Mouse (Mus musculus): Measurements from ENCODE around the gene Tomm70a. TPM values are rescaled to one million over a fixed set of nuclear protein-coding genes. Genes with fewer than 3 reads are reported as not detected.
A peak's percentile ranks its signal among the peaks of the same experiment; 100 is the strongest.

Gene Tomm70a
- total RNA-seq, 2 experiments from 2014 or later = 30.4 to 33.1 TPM

DNA sequence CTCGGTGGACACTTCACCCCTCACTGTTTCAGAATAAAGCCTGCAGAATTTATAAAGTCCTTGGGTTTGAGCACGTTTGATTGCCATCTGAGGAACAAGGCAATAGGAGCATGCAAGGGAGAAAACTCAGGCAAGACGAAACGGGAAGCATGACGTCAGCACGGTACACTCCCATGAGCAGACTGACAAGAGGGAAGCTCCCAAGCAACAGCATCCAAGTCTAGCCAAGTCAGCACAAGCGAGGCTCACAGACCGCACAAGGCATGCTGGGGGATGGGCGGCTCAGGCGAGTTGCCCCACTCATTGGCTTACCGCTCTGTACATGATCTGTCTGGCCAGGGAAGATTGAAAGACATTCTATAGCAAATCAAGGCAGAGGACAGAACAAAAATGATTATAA, 59.7 kb downstream of the Tomm70a start:
- DNase-seq = peak in 1 of 2 experiments; percentile 20
- intact Hi-C loops (cut with DNase I) = no loop called here

- DNase-seq = no peak
- intact Hi-C loops (cut with DNase I) = no loop called here
These were observed 60.5 kb downstream of the Tomm70a start for GRCm38 (mm10) chr16:57182037-57182436.

- intact Hi-C loops (cut with DNase I) = no loop called here
- no peak for DNase-seq
These were observed 65.1 kb downstream of the Tomm70a start for GRCm38 (mm10) chr16:57186618-57187017.

GRCm38 (mm10) chr16:57189493-57189892, 68.0 kb downstream of the Tomm70a start:
- no peak for DNase-seq
- intact Hi-C loops (cut with DNase I) = no loop called here

DNA sequence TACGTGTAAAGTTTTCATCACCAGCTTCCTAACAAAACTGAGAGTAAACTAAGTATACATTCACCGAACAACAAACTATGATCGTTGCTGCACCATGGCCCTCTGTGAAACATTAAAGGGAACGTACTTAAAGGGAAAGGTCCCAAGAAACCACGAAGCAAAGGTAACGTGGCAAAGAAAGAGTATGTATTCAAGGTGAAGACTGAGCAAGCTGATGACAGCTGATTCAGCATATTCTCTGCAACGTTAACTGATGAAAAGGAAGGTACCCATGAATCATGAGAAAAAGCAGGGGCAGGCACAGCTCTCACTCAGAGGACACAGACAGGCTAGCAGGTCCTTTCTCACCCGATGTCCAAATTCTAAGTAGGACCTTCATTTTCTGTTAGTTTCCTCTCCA, 68.9 kb downstream of the Tomm70a start:
- no peak for DNase-seq
- intact Hi-C loops (cut with DNase I) = no loop called here

GRCm38 (mm10) chr16:57191214-57191613, 69.7 kb downstream of the Tomm70a start:
- intact Hi-C loops (cut with DNase I) = no loop called here
- no peak for DNase-seq

DNA sequence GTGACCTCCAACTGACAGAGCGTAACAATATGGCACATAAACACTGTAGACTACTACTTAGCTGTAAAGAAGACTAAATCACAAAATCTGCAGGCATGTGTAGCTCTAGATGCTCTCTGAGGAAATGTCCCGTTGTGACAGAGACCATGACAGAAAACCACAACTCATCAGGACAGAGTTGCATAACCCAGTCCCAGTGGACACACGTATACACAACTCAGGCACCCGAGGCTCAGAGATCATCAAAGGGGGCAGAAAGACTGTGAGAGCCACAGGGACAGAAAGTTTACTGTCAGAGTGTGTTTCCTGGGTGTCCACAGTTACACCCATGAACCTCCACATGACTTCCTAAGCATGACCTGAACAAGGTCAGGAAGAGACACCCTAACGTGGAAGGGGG, 75.1 kb downstream of the Tomm70a start:
- intact Hi-C loops (cut with DNase I) = no loop called here
- DNase-seq = no peak

- intact Hi-C loops (cut with DNase I) = no loop called here
- no peak for DNase-seq
These were observed 75.8 kb downstream of the Tomm70a start for GRCm38 (mm10) chr16:57197281-57197680.

Other genes with a start within 250 kb of the Tomm70a start
- 1 to 10 TPM; 1.2 to 2.9 TPM for gene Tmem45a, start 235.5 kb upstream of the Tomm70a start, total RNA-seq (2021)
- not detected for gene Lnp1, start 193.6 kb upstream of the Tomm70a start, total RNA-seq (2021)
- not detected for gene Tmem45a2, start 50.3 kb upstream of the Tomm70a start, total RNA-seq (2021)
- 10 to 100 TPM; 24.1 to 25.1 TPM for gene Nit2, start 45.6 kb downstream of the Tomm70a start, total RNA-seq (2021)
- 10 to 100 TPM; 16.4 to 17.6 TPM for gene Tbc1d23, start 109.8 kb downstream of the Tomm70a start, total RNA-seq (2021)
- gene Tmem30c, start 171.2 kb downstream of the Tomm70a start, total RNA-seq (2021) = not detected
- 10 to 100 TPM; 41.9 to 48.5 TPM for gene Filip1l, start 231.4 kb downstream of the Tomm70a start, total RNA-seq (2021)

All from gastrocnemius, postnatal 36 days (tissue).